Mouse (Mus musculus) adrenal gland, postnatal 25 days (tissue): Measurements from ENCODE around the gene Tmem198. TPM values are rescaled to one million over a fixed set of nuclear protein-coding genes. Genes with fewer than 3 reads are reported as not detected.
A peak's percentile ranks its signal among the peaks of the same experiment; 100 is the strongest.

Experiments used
- DNase-seq: peaks from one replicate; pipeline ENCODE4 v3.0.0; 2021; ENCODE audit warnings: mixed read lengths
- total RNA-seq: library from RNA; stranded (reverse); gene quantifications from 2 replicates; pipeline ENCODE4 v1.2.3, GENCODE M21; 2021

Tmem198 gene
- total RNA-seq, 1 experiment from 2014 or later: 2.8 TPM

DNA sequence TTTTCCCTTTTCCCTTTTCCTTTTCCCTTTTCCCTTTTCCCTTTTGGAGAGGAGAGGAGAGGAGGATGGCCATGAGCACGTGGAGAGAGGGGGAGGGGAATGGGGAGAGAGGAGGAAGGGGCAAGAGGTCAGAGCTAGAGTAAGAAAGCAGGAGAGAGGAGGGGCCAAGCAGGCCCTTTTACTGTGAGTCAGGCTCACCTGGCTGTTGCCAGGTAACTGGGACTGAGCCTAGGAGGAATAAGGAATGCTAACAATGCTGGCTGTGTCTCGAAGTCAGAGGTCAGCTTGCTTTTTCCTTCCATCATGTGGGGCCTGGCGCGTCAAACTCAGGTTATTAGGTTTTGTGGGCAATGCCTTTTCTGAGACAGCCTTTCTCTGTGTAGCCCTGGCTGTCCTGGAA, 38.7 kb downstream of the Tmem198 start:
- DNase-seq: no peak

DNA sequence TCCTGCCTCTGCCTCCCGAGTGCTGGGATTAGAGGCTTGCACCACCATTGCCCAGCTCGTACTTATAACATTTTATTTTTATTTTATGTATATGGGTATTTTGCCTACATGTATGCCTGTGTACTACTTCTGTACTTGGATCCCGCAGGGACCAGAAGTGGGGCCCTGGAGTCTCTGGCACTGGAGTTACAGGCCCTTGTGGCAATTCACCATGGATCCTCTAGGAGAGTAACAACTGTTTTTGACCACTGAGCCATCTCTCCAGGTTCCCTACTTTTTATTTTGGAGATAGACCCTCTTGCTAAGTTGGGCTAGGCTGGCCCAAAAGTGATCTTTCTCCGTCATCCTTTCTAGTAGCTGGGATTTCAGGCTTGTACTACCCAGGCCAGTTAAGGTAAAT, 39.1 kb downstream of the Tmem198 start:
- DNase-seq: no peak

DNA sequence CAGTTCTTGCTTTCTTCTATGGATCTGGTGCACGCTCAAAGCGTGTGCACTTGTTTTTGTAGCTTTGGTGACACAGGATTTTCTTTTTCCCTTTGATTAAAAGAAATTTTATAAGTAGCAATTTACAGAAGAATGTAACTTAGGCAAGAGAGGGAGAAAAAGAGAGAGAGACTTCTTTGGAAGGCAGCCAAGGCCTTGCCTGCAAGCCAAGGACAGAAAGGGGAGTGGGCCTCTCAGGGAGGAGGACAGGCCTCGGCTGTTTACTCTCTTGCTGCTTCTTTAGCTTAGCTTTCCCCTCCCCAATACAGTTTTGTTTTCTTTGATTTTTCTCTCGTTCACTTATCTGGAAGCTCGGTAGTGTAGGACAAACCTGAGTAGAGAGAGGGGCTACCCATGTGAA, 40.2 kb downstream of the Tmem198 start:
- DNase-seq: peak; percentile 47

DNA sequence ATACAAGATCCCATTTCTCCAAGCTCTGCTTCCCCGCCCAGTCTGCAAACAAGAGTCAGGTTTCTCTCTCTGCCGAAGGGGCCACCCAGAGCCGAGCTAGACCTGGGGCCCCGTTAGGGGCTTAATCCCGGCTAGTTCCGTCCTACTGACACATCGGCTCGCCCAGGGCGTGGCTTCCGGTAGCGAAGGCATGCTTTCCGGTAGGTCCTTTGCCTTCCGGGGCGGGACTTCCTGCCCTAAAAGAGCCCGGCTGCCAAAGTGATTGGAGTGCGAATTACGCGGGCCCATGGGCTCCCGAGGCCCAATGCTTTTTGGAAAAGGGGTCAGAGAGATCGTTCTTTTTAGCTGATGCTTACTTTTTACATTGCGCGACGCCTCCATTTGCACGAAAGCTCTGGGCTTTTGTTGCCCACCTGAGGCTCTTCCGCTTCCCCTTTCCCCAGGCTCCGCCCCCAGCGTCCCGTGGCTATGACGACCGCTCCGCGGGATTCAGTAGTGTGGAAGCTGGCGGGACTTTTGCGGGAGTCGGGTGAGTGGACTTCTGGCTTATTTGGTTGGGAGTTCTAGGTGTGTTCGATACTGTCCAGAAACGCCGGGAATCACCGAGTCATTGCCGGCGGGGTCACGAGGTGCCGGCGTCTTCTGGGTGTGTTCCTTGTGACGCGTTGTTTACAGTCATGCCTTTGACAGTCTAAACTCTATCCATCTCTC, 42.1 kb downstream of the Tmem198 start, which contains the start of gene Stk11ip:
Gene Stk11ip (plus strand): TSS at position 209 of the 711 bp plus-strand sequence.
- DNase-seq: peak; percentile 90

DNA sequence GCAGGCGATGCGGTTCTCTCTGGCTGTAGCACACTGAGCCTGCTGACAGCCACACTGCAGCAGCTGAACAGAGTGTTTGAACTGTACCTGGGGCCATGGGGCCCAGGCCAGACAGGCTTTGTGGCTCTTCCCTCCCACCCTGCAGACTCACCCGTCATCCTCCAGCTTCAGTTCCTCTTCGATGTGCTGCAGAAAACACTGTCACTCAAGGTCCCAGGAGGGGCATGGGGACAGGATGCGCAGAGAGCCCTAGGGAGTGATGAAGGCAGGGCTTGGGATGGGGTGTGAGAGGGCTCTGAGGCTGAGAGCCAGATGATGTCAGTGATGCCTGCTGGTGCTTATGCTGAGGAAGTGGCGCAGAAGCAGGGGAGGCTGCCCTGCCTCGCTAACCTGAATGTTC, 45.3 kb downstream of the Tmem198 start:
- DNase-seq: no peak

DNA sequence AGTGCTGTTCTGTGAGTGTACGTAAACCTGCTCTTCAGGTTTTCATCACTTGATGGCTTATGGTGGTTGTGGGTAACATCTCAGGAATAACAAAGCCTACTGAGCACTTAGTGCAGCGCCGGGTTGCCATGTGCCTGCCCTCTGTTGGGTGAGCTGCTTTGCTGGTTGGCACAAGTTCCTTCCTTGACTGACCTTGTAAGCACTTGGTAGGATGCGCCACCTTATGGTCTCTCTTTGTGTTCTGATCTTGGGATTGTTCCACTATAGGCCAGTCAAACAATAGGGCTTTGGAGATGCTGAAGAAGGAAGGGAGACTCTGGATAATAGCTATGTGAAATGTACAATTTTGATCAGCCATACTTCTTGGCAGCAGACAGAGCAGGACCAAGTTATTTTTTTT, 51.2 kb downstream of the Tmem198 start:
- DNase-seq: no peak

DNA sequence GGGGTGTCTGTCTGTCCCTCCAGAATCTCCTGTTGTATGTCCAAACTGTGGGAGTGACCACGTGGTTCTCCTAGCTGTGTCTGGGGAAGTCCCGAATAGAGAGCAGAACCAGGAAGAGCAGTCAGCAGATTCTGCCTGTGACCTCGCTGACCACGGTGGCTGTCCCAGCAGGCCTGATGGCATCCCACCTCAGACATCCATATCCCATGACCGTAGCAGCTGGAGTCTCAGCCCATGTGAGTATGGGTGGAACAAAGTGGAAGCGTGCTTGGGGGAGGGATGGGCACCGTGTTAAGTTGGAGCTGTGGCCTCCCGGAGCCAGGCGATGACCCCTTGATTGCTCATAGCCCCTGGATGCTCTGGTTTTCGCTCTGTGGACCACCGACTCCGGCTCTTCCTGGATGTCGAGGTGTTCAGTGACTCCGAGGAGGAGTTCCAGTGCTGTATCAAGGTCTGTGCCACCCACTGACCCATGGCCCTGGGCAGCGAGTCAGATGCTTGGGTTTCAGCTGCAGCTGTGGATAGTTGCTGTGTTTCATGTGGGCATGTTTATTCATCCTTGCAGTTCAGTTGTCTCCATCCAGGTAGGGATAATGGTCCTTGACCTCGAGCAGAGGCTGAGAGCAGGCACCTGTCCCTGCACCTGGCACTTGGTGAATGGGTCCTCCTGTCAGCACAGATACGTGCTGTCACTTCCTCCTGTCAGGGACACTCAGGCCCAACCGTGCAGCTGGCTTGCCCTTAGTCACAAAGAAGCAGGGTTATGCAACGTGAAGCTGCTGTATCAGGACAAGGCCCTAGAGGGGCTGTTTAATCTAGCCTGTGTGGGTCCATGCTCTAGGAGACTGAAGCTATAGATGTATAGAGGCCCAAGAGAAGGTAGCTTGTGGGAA, 53.2 kb downstream of the Tmem198 start:
- no peak for DNase-seq

DNA sequence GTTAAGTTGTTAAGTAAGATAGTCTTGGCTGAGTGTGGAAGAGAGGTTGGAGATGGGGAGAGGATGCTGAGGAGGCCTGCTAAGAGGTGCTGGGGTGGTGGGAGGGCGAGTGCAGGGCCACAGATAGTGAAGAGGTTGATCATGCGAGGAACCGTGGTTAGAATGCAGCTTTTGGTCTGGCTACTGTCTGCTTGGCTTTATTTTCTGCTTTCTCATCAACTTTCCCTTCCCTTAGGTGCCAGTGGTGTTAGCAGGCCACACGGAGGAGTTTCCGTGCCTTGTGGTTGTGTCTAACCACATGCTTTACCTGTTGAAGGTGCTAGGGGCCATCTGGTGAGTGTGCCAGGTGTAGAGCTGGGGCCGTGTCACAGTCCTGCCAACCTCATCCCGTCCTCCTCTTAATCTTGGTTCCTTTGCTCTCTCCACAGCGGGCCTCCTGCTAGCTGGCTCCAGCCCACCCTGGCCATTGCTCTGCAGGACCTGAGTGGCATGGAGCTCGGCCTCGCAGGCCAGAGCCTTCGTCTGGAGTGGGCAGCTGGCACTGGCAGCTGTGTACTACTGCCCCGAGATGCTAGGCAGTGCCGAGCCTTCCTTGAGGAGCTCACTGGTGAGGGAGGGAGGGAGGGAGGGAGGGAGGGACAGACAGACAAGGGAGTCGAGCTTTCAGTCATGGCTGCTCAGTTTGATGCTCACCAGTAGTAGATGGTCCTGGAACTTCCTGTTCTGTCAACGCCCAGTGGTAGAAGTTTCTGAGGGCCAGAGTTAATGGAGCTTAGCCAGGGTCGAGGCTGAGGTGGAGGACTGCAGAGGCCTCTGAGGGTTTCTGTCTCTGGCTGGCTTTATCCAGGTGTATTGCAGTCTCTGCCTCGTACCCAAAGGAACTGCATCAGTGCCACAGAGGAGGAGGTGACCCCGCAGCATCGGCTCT, 54.3 kb downstream of the Tmem198 start:
- DNase-seq: no peak

Other genes starting within 250 kb of the Tmem198 start
- gene A630095N17Rik, start 247.4 kb upstream of the Tmem198 start, total RNA-seq: not detected in 2 replicates
- 67.3 and 85.6 TPM in 2 replicates for gene Dnajb2, start 243.1 kb upstream of the Tmem198 start, total RNA-seq
- 41.6 and 54.3 TPM in 2 replicates for gene Ptprn, start 215.0 kb upstream of the Tmem198 start, total RNA-seq
- 101 and 123 TPM in 2 replicates for gene Resp18, start 201.1 kb upstream of the Tmem198 start, total RNA-seq
- 91.1 and 117 TPM in 2 replicates for gene Dnpep, start 161.5 kb upstream of the Tmem198 start, total RNA-seq
- 9.3 and 14.1 TPM in 2 replicates for gene Des, start 119.2 kb upstream of the Tmem198 start, total RNA-seq
- 15.8 and 18.1 TPM in 2 replicates for gene Speg, start 104.2 kb upstream of the Tmem198 start, total RNA-seq
- gene Gmppa, start 43.6 kb upstream of the Tmem198 start, total RNA-seq: 78.5 and 82.3 TPM in 2 replicates
- gene Asic4, start 29.1 kb upstream of the Tmem198 start, total RNA-seq: 4.8 and 6.9 TPM in 2 replicates
- gene Chpf, start 225 bp upstream of the Tmem198 start, total RNA-seq: 46.9 and 50.1 TPM in 2 replicates
- 83.1 and 107 TPM in 2 replicates for gene Obsl1, start 26.9 kb downstream of the Tmem198 start, total RNA-seq
- 42.4 and 44.1 TPM in 2 replicates for gene Inha, start 27.5 kb downstream of the Tmem198 start, total RNA-seq
- 19.2 and 35.4 TPM in 2 replicates for gene Stk11ip, start 42.0 kb downstream of the Tmem198 start, total RNA-seq
- gene Slc4a3, start 66.7 kb downstream of the Tmem198 start, total RNA-seq: 139 and 184 TPM in 2 replicates